Mouse (Mus musculus): ENCODE results near the gene Prpf40a.

Gene Prpf40a

GRCm38 (mm10) chr2:53105408-53105807, 85.7 kb downstream of the Prpf40a start:
- no peak for DNase-seq

DNA sequence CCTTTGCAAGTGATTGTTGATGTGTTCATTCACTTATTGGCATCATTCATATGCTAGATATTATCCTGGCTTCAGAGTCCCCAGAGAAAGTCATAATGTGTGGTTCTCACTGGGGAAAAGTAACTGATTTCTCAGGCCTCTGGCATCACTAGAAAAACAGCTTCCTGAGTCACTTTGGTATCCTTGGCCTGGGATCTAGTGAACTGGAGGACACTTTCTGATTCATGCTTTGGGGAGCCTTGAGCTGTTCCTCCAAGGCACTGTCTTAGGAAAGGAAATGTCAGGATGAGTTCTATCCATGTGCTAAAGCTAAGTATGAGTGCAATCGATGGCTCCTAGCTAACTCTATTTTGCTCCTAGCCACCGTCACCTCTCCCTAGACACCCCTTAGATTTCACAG, 88.2 kb downstream of the Prpf40a start:
- DNase-seq = no peak

DNA sequence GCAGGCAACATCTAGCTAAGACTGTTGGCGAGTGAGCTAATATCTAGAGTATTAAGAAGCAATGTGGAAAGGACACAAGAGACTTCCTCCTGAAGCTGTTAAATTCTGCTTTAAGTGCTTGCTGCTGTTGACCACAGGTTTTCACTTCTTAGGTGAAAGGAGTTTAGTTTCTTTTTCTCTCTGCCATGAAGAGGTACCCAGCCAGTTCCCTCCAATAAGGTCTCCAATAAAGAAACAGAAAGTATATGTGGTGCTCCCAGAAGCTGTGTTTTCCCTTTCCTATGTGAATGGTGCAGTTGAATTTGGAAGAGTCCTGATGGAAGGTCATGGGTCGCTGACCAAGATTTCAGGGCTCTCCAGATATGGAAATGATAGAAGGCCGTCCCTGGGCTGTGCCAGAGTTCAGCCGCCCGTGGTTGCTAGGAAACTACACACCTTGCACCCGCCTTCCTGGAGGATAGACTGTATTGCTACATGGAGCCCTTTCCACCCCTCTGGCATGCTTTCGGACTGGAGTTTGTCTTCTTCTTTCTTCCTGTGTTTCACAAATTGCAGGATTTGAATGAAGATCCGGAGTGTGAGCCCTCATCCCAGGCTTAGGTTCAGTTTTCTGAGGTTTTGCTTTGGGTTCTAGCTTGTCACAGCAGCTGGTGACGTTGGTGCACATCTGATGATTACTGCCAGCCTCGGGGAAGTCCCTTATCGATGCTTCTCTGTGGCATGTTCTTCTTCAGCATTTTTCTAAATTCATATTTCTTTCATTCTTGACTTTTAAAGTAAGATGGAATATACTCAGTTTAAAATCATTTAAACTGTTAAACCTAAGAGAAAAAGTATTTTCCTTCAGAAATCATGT, 89.0 kb downstream of the Prpf40a start:
- no peak for DNase-seq

GRCm38 (mm10) chr2:53100093-53100492, 91.0 kb downstream of the Prpf40a start:
- DNase-seq = no peak

DNA sequence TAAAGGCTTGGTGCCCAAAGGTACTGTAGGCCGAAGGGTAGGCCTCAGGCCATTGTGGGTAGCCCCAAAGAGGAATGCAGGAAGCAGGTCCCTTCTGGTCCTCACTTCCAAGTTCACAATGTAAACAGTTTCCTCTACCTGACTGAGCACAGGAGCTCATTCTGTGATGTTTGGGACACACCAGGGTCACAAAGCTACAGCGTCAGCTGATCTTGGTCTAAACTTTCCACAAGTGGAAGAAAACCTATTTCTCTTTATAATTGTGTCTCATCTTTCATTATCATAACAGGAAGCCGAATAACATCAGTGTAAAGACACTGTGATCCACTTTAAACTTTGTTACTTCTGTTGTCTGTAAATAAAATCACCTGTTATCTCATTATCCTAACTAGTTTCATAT, 95.6 kb downstream of the Prpf40a start:
- DNase-seq = no peak

GRCm38 (mm10) chr2:53095031-53095430, 96.1 kb downstream of the Prpf40a start:
- DNase-seq = no peak

DNA sequence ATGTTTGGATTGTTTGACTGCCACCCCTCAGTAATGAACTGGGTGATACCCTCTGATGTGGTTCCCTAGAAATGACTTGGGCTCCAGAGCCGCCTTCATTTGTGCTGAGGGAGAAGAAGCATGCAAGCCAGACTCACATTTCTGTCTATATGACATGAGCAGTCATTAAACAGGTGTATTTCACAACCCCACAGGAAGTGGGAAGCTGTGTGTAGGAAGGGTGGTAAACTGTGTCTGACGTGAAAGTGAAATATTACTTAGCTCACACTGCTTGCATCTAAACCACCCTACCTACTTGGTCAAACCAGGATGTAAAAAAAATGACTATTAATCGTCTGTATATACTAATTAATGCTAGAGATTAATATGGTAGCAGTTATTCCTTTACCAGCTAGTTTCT, 102.3 kb downstream of the Prpf40a start:
- DNase-seq = no peak

- DNase-seq = no peak
Measured at GRCm38 (mm10) chr2:53085617-53086202, 105.4 kb downstream of the Prpf40a start.

Data from layer of hippocampus, adult 9-11 months (tissue).